Mouse (Mus musculus) right cerebral cortex, postnatal 14 days (tissue): Measurements from ENCODE around the gene Drd2.

Experiments
- DNase-seq: peaks from one replicate; pipeline ENCODE4 v3.0.0; 2022

Gene Drd2

DNA sequence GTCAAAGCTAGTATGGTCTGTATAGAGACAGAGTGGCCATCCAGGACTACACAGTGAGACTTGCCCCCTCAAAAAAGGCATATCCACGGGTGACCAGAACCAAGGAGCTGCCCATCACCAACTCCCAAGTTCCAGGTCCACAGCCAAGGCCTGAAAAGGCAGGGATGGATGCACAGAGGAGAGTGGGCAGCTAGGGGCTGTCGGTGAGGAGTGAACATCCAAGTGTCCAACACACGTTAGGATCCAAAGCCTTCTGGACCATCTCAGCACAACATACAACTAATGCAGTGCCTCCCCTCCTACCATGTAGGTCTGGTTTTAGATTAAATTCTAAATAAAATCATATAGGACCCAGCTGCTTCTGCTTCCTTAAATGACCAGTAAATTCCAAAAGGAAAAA lies 115.7 kb downstream of the Drd2 start:
- no peak for DNase-seq
